Mouse (Mus musculus): ENCODE data around the gene Ccdc162. TPM values are rescaled to one million over a fixed set of nuclear protein-coding genes. Genes with fewer than 3 reads are reported as not detected.

The Ccdc162 gene
- total and polyA plus RNA-seq, 3 experiments, result 0.60 TPM; not detected in 2

GRCm38 (mm10) chr10:41609475-41609874 is 107.0 kb downstream of the Ccdc162 start:
- DNase-seq (ENCODE audit: low spot score) (no peak), ATAC-seq (ENCODE audit: extremely low read depth, insufficient number of reproducible peaks, low FRiP score, poor library complexity, severe bottlenecking) (no peak)
- H3K36me3 ChIP-seq (replicated peaks), result no peaks in the 10 kb centered on the region
- H3K4me1 ChIP-seq (ENCODE audit: insufficient read depth, low read depth, low read length), result no peaks in the 10 kb centered on the region
- H3K4me3 ChIP-seq (ENCODE audit: low read depth, low read length), result no peak overlapping the region
- peaks cover 12% of the 10 kb centered on the region for H3K27me3 ChIP-seq (ENCODE audit: insufficient read depth, low read length)
- H3K9me3 ChIP-seq (replicated peaks), result no peaks in the 10 kb centered on the region
- TF ChIP-seq POLR2AphosphoS5 (IDR thresholded peaks at IDR 0.05; ENCODE audit: insufficient replicate concordance, low read depth, low read length) (no peak), TAL1 (conservative IDR thresholded peaks at IDR 0.05; ENCODE audit: low read depth, low read length) (no peak), GATA2 (IDR thresholded peaks at IDR 0.05; ENCODE audit: borderline replicate concordance, low read depth, low read length) (no peak), CTCF (IDR thresholded peaks at IDR 0.05; ENCODE audit: low read depth, low read length) (no peak), GATA1 (IDR thresholded peaks at IDR 0.05; ENCODE audit: borderline replicate concordance, low read length) (no peak)

GRCm38 (mm10) chr10:41608485-41608884 is 107.9 kb downstream of the Ccdc162 start:
- peaks cover 10% of the 10 kb centered on the region for H3K27me3 ChIP-seq (ENCODE audit: insufficient read depth, low read length)
- no peak overlapping the region for H3K4me3 ChIP-seq (ENCODE audit: low read depth, low read length)
- DNase-seq (ENCODE audit: low spot score) (no peak), ATAC-seq (ENCODE audit: extremely low read depth, insufficient number of reproducible peaks, low FRiP score, poor library complexity, severe bottlenecking) (no peak)
- no peaks in the 10 kb centered on the region for H3K4me1 ChIP-seq (ENCODE audit: insufficient read depth, low read depth, low read length)
- H3K36me3 ChIP-seq (replicated peaks), result no peaks in the 10 kb centered on the region
- no peak for TF ChIP-seq CTCF (IDR thresholded peaks at IDR 0.05; ENCODE audit: low read depth, low read length)
- TF ChIP-seq TAL1 (conservative IDR thresholded peaks at IDR 0.05; ENCODE audit: low read depth, low read length), result no peak
- no peak for TF ChIP-seq GATA2 (IDR thresholded peaks at IDR 0.05; ENCODE audit: borderline replicate concordance, low read depth, low read length)
- no peak for TF ChIP-seq GATA1 (IDR thresholded peaks at IDR 0.05; ENCODE audit: borderline replicate concordance, low read length)
- no peak for TF ChIP-seq POLR2AphosphoS5 (IDR thresholded peaks at IDR 0.05; ENCODE audit: insufficient replicate concordance, low read depth, low read length)
- no peaks in the 10 kb centered on the region for H3K9me3 ChIP-seq (replicated peaks)

DNA sequence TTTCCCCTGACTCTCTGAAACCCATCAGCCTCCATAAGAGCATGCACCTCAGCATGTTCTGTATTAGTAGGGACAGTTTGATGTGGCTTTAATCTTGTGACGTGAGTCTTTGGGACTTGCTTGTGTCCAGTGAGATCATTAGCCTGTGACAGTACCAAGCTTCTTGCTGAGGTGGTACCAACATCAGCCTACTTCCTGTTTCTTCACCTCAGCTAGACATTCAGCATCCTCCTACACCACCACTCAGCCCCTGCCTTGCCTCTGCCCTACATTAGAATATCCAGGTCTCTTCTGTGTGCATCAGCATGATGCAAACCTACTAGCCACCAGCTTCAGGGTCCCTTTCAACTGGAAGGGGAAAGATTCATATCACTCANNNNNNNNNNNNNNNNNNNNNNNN is 113.8 kb downstream of the Ccdc162 start:
- no peaks in the 10 kb centered on the region for H3K9me3 ChIP-seq (replicated peaks)
- TF ChIP-seq GATA1 (IDR thresholded peaks at IDR 0.05; ENCODE audit: borderline replicate concordance, low read length), result no peak
- no peak for TF ChIP-seq CTCF (IDR thresholded peaks at IDR 0.05; ENCODE audit: low read depth, low read length)
- TF ChIP-seq GATA2 (IDR thresholded peaks at IDR 0.05; ENCODE audit: borderline replicate concordance, low read depth, low read length), result no peak
- TF ChIP-seq POLR2AphosphoS5 (IDR thresholded peaks at IDR 0.05; ENCODE audit: insufficient replicate concordance, low read depth, low read length), result no peak
- TF ChIP-seq TAL1 (conservative IDR thresholded peaks at IDR 0.05; ENCODE audit: low read depth, low read length), result no peak
- DNase-seq (ENCODE audit: low spot score) (no peak), ATAC-seq (ENCODE audit: extremely low read depth, insufficient number of reproducible peaks, low FRiP score, poor library complexity, severe bottlenecking) (no peak)
- H3K27me3 ChIP-seq (ENCODE audit: insufficient read depth, low read length), result peaks cover 14% of the 10 kb centered on the region
- no peak overlapping the region for H3K4me3 ChIP-seq (ENCODE audit: low read depth, low read length)
- H3K36me3 ChIP-seq (replicated peaks), result no peaks in the 10 kb centered on the region
- no peaks in the 10 kb centered on the region for H3K4me1 ChIP-seq (ENCODE audit: insufficient read depth, low read depth, low read length)

- DNase-seq (ENCODE audit: low spot score), result no peak
- TF ChIP-seq GATA1 (IDR thresholded peaks at IDR 0.05; ENCODE audit: borderline replicate concordance, low read length) (no peak), GATA2 (IDR thresholded peaks at IDR 0.05; ENCODE audit: borderline replicate concordance, low read depth, low read length) (no peak), TAL1 (conservative IDR thresholded peaks at IDR 0.05; ENCODE audit: low read depth, low read length) (no peak), CTCF (IDR thresholded peaks at IDR 0.05; ENCODE audit: low read depth, low read length) (no peak), POLR2AphosphoS5 (IDR thresholded peaks at IDR 0.05; ENCODE audit: insufficient replicate concordance, low read depth, low read length) (no peak)
- H3K27me3 ChIP-seq (ENCODE audit: insufficient read depth, low read length), result peaks cover 14% of the 10 kb centered on the region
- no peaks in the 10 kb centered on the region for H3K9me3 ChIP-seq (replicated peaks)
- H3K4me3 ChIP-seq (ENCODE audit: low read depth, low read length), result no peak overlapping the region
- ATAC-seq (ENCODE audit: extremely low read depth, insufficient number of reproducible peaks, low FRiP score, poor library complexity, severe bottlenecking), result no peak
- H3K4me1 ChIP-seq (ENCODE audit: insufficient read depth, low read depth, low read length), result no peaks in the 10 kb centered on the region
- no peaks in the 10 kb centered on the region for H3K36me3 ChIP-seq (replicated peaks)
Measured at GRCm38 (mm10) chr10:41601898-41602545, 114.4 kb downstream of the Ccdc162 start.

GRCm38 (mm10) chr10:41601302-41601701 is 115.1 kb downstream of the Ccdc162 start:
- no peak for TF ChIP-seq GATA1 (IDR thresholded peaks at IDR 0.05; ENCODE audit: borderline replicate concordance, low read length)
- no peak for TF ChIP-seq POLR2AphosphoS5 (IDR thresholded peaks at IDR 0.05; ENCODE audit: insufficient replicate concordance, low read depth, low read length)
- no peak for TF ChIP-seq CTCF (IDR thresholded peaks at IDR 0.05; ENCODE audit: low read depth, low read length)
- no peak for TF ChIP-seq TAL1 (conservative IDR thresholded peaks at IDR 0.05; ENCODE audit: low read depth, low read length)
- TF ChIP-seq GATA2 (IDR thresholded peaks at IDR 0.05; ENCODE audit: borderline replicate concordance, low read depth, low read length), result no peak
- H3K9me3 ChIP-seq (replicated peaks), result no peaks in the 10 kb centered on the region
- no peaks in the 10 kb centered on the region for H3K36me3 ChIP-seq (replicated peaks)
- no peak for DNase-seq (ENCODE audit: low spot score)
- no peak overlapping the region for H3K4me3 ChIP-seq (ENCODE audit: low read depth, low read length)
- ATAC-seq (ENCODE audit: extremely low read depth, insufficient number of reproducible peaks, low FRiP score, poor library complexity, severe bottlenecking), result no peak
- no peaks in the 10 kb centered on the region for H3K4me1 ChIP-seq (ENCODE audit: insufficient read depth, low read depth, low read length)
- peaks cover 14% of the 10 kb centered on the region for H3K27me3 ChIP-seq (ENCODE audit: insufficient read depth, low read length)

GRCm38 (mm10) chr10:41599051-41599450 is 117.4 kb downstream of the Ccdc162 start:
- H3K4me1 ChIP-seq (ENCODE audit: insufficient read depth, low read depth, low read length), result peaks cover 3% of the 10 kb centered on the region; the same call in 1 of the 2 replicates
- ATAC-seq (ENCODE audit: extremely low read depth, insufficient number of reproducible peaks, low FRiP score, poor library complexity, severe bottlenecking) (no peak), DNase-seq (ENCODE audit: low spot score) (no peak)
- TF ChIP-seq TAL1 (conservative IDR thresholded peaks at IDR 0.05; ENCODE audit: low read depth, low read length) (no peak), GATA1 (IDR thresholded peaks at IDR 0.05; ENCODE audit: borderline replicate concordance, low read length) (no peak), GATA2 (IDR thresholded peaks at IDR 0.05; ENCODE audit: borderline replicate concordance, low read depth, low read length) (no peak)
- no peaks in the 10 kb centered on the region for H3K9me3 ChIP-seq (replicated peaks)
- H3K4me3 ChIP-seq (ENCODE audit: low read depth, low read length), result no peak overlapping the region
- H3K27me3 ChIP-seq (ENCODE audit: insufficient read depth, low read length), result peaks cover 11% of the 10 kb centered on the region
- H3K36me3 ChIP-seq (replicated peaks), result no peaks in the 10 kb centered on the region
